Mouse (Mus musculus): ENCODE data around the gene Il11ra2. TPM values are rescaled to one million over a fixed set of nuclear protein-coding genes. Genes with fewer than 3 reads are reported as not detected.

Il11ra2 gene
- polyA plus RNA-seq (2012; rRNA removed) = 0.05 and 0.11 TPM in 2 replicates

GRCm38 (mm10) chr4:42661793-42662192 is at the start of gene Il11ra2:
Il11ra2 (minus strand) TSS chr4:42661893.

GRCm38 (mm10) chr4:42654951-42655350 is 6.7 kb downstream of the Il11ra2 start, which contains the start of gene Ccl27b:
Ccl27b (plus strand) TSS chr4:42655251.

GRCm38 (mm10) chr4:42629419-42629818 is 32.3 kb downstream of the Il11ra2 start, which contains the start of gene Gm2564:
Gm2564 (plus strand) TSS chr4:42629719.

GRCm38 (mm10) chr4:42611895-42612294 is 49.8 kb downstream of the Il11ra2 start, which contains the start of gene Gm10591:
Gm10591 (plus strand) TSS chr4:42612195.

Other genes starting within 250 kb of the Il11ra2 start
- gene Gm21586, start 222.5 kb downstream of the Il11ra2 start, polyA plus RNA-seq (2012; rRNA removed) = not detected in 2 replicates
- gene Gm2163, start 195.1 kb downstream of the Il11ra2 start, polyA plus RNA-seq (2012; rRNA removed) = 0.80 and 1.0 TPM in 2 replicates
- gene Fam205a2, start 133.7 kb downstream of the Il11ra2 start, polyA plus RNA-seq (2012; rRNA removed) = 0.32 and 0.38 TPM in 2 replicates
- gene Gm10591, start 49.7 kb downstream of the Il11ra2 start, polyA plus RNA-seq (2012; rRNA removed) = not detected in 2 replicates
- gene Gm2564, start 32.2 kb downstream of the Il11ra2 start, polyA plus RNA-seq (2012; rRNA removed) = 0.24 TPM in 1 of 2 replicates, not detected in the other
- 1.7 and 3.6 TPM in 2 replicates for gene Ccl27b, start 6.6 kb downstream of the Il11ra2 start, polyA plus RNA-seq (2012; rRNA removed)
- gene 4930578G10Rik, start 73.7 kb upstream of the Il11ra2 start, polyA plus RNA-seq (2012; rRNA removed) = 0.17 and 0.22 TPM in 2 replicates
- 0.19 and 0.23 TPM in 2 replicates for gene Ccl19, start 94.7 kb upstream of the Il11ra2 start, polyA plus RNA-seq (2012; rRNA removed)
- 0.40 and 0.76 TPM in 2 replicates for gene Ccl21a, start 112.1 kb upstream of the Il11ra2 start, polyA plus RNA-seq (2012; rRNA removed)
- 0.01 and 0.03 TPM in 2 replicates for gene Fam205a1, start 192.0 kb upstream of the Il11ra2 start, polyA plus RNA-seq (2012; rRNA removed)
- gene Gm12394, start 194.9 kb upstream of the Il11ra2 start, polyA plus RNA-seq (2012; rRNA removed) = 0.12 TPM in 2 replicates
- gene Fam205c, start 212.3 kb upstream of the Il11ra2 start, polyA plus RNA-seq (2012; rRNA removed) = not detected in 2 replicates